Mouse (Mus musculus) embryo, embryonic 10 days (tissue): ENCODE results near the gene Nr2e3.
"Not testable (repeated sequence)": the region's sequence is repeated elsewhere in the genome, so short reads cannot be mapped to it uniquely, and the experiment has no call there.

Experiments
- DNase-seq: peaks from one replicate; pipeline ENCODE4 v3.0.0-alpha.2; 2015; ENCODE audit warnings: low spot score

Nr2e3 gene

DNA sequence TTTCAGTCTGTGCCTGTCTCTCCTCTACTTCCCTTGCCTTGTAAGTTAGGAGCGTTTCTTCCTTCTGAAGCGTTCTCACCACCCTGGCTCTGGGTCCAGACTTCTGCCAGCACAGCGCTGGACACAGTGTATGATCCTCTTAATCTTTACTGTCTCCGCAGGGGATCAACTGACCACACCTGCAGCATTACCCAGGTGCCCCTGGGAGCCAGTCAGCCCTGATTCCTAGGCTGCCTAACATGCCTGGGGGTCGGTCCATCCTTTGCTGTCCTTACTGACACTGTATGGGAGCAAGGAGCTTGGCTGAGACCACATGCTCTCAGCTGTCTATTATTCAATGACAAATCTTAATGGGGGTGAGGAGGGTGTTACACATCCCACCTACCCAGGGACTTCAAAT lies 10.5 kb downstream of the Nr2e3 start:
- no peak for DNase-seq

DNA sequence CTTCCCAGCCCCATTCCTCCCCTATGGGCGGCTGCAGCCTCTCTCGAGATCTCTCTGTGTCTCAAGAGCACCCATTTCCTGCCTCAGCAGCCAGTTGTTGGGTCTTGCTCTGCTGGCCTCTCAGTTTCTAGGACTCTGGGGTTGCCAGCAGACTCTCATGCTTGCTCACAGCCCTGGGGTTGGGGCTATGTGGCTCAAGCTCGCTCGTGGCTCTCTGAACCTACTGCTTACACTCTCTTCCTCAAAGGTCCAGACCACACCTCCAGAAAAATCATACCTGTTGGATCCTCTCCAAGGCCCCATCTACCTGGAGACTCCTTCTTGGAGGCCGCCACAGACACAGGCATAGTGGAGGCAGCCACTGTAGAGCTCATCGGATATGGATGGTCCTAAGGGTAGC lies 10.9 kb downstream of the Nr2e3 start:
- DNase-seq = no peak

DNA sequence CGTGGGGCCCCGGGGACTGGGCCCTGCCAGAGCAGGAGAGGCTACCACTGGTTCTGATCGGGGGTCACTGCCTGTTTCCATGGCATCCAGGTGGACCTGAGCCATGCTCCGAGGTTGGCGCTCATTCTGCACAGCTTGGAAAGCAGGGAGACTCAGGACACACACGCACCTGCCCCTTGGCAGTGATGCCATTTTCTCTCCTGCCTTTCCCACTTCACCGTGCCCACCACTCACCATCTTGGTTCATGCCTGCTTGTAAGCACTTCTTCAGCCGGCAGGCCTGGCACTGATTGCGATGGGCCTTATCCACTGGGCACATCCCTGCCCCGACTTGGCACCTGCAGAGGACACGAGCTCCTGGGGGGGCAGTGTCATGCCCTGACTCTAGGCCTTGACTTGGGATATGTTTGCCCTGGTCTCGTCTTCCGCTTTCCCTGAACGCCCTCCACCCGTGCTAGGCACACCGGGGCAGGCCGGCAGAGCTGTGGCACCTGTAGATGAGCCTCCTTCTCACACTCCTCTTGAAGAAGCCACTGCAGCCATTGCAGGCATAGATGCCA lies 11.7 kb downstream of the Nr2e3 start:
- DNase-seq = no peak

DNA sequence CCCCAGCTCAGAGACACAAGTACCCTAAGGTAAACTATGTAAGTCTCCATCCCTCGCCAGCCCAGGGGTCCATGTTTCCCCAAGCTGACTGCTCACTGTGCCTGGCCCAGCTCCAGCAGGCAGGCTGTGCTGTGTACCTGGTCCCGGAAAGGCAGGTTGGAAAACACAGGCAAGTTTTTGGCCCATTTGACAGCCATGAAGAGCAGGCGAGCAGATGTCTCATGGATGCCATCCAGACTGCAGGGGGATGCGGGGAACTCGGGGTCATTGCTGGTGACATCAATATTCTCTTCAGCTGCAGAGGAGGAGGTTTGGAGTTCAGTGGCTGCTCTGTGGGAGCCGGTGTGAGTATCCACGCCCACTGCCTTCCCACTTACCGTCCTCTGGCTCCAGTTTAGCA lies 12.2 kb downstream of the Nr2e3 start:
- no peak for DNase-seq

DNA sequence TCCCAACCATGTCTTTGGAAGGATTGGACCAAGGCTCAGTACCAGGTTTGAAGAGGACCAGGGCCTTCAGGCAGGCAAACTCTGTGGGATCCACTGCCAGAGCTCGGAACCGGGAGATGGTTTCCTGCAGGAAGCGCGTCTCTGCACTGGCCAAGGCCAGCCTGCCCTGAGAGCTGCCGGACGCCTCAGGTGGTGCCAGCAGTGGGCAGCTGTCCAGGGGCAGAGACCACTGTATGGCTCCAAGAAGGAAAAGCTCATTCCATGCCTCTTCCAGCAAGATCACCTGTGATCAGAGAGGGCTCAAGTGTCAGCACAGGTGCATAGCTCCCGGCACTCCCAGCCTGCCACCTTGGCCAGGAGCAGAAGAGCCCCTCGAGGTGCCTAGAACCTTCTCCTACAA lies 13.2 kb downstream of the Nr2e3 start:
- DNase-seq = no peak

DNA sequence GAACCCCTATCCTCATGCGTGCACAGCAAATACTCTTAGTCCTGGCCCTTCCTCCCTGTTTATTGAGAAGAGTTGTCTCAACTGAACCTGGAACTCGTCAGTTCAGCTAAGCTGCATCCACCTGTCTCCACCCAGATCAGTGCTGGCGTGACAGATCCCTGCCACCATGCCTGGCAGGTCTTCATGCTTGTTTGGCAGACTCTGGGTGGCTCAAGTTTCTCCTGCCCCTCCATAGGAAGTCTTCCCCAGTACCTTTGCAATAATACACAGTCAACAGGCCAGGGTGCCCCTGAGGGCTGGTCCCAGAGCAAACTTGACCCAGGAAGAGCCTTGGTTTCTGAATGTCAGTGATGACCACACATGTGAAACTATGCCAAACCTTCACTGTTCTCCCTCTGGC lies 15.2 kb downstream of the Nr2e3 start:
- no peak for DNase-seq

DNA sequence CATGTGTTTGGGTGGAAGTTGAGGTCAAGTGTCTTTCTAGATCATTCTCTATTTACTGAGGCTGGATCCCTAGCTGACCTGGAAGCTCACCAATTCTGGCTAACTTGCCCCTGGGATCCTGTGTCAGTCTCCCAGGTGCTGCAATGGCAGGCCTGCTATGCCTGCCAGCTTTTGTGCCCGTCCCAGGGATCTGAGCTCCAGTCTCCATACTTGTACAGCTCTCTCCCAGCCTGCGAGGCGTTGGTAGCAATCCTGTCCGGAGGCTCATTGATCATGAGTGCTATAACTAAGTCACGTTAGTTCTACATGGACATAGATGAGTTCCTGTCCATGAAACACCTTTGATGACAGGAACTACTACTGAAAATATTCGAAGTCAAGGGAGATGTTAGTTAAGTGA lies 16.6 kb downstream of the Nr2e3 start:
- no peak for DNase-seq

DNA sequence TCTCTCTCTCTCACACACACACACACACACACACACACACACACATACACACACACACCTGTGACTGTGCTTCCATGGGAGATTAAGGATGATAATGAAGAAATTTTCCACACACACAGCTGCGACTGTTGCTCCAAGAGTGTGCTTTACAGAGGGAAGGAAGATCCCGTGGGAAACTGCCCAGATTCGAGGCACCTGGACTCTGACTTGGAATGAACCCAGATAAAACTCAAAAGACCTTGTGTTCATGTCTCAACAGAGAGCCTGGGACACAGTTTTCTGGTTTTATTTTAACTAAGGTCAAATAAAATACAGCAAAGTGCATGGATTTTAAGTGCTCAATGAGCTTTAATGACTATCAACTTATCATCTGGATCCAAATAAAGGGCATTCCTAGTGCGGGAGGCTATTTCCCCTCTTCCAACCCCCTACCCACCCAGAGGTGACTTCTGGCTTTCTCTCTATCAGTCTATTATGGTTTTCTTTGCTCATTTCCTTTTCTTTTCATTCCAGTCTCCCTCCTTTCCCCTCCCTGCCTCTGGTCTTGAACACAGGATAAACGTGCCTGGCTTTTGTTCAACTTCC lies 17.9 kb downstream of the Nr2e3 start:
- DNase-seq = no peak

DNA sequence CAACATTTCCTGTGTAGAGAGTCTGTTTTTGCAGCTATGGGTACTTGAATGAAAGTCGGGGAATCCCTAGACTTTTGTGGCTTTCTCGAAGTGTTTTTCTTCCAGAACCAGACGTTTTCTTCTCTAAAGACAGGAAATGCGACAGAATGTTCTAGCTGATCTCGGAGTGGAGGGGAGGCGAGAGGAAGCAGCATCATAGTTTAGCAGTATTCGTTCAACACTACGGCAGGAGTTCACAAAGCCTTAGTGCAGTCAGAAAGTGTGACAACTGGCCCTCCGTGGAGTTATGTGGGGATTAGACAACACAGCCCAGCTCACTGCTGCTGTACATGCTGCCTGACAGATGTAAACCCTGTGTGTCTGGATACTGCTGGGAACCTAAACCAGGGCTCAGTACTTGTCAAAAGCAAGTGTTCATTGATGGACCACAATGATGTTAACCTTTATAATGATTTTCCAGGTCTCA lies 18.5 kb downstream of the Nr2e3 start:
- no peak for DNase-seq

DNA sequence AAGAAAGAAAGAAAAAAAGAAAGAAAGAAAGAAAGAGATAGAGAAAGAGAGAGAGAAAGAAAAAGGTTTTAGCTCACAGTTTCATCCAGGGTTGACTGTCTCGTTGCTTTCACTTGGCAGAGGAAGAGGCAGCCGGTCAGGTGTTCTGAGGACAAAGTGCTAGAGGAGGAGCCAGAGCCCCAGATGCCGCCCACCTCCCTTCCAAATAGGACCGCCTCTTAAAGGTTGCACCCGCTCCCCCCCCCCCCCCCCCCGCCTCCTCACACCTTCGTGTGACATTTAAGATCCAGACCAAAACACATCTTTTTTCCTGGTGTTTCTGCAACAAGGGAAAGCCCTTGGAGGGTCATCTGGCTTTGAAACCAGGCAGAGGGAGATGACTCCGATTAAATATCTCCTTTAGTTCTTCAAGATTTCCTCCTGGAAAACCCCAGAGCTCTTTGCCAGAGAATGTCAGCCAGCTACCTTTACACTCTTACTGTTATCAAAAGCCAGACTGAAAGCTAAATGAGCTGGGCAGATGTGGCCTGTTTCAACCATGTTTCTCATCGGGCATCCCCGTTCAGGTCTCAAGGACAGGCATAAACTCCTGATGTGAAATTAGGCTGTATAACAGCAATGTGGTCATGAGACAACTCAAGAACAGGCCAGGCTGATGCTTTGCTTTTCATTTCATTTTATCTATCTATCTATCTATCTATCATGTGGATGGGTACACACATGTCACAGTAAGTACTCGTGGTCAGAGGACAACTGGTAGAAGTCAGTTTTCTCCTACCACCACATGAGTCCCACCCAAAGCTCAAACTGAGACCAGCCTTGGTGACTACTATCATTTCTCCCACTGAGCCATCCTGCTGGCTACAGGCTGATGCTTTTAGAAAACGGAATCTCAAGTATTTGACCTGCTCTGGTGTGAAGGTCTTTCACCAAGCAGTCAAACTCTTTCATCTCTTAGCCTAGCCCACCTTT lies 19.3 kb downstream of the Nr2e3 start:
- no peak for DNase-seq

DNA sequence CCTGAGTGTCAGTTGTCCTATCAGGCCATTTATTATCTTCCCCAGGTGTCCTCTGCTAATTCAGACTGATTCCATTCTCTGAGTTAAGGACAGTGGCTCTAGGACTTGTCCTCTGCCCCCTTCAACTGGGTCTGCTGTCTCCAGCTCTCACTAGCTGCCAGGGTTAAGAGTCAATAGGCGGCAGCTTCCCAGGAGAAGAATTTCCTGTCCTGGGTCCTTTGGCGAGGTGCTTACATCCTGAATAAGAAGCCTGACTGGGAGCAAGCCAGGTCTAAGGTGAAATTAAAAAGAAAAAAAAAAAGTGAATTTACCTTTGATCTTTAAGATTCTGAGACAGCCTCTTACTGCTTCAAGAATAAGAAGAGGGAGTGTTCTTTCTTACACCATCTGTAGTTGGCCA lies 20.8 kb downstream of the Nr2e3 start:
- DNase-seq = no peak

DNA sequence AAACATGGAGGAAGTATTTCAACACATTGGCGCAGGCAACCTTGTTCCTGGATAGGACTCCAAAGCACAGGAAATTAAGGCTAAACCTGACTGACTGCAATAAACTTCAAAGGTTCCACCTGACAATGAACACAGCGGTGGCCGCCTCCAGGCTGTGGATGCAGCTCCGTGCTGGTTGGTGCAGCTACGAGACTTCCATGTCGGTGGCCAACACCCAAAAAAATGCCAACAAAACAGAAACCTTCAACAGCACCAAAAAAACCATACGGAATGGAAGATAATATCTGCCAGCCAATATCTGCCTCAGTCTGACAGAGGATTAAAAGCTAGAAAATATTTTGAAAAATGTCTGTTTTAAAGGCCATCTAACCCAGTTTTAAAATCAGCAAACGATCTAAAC lies 21.9 kb downstream of the Nr2e3 start:
- DNase-seq = no peak

DNA sequence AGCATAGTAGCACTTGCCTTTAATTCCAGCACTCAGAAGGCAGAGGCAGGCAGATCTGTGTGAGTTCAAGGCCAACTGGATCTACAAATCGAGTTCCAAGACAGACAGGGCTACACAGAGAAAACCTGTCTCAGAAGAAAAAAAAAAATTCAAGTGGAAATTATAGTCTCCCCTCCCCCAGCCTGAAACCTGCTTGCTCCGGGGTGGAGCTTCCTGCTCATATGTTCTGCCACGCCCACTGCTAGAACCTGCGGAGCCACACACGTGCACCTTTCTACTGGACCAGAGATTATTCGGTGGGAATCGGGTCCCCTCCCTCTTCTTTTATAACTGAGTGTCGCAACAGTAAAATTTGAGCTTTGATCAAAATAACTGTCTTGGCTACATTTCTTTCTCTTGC lies 24.6 kb downstream of the Nr2e3 start:
- DNase-seq = not testable (repeated sequence)

DNA sequence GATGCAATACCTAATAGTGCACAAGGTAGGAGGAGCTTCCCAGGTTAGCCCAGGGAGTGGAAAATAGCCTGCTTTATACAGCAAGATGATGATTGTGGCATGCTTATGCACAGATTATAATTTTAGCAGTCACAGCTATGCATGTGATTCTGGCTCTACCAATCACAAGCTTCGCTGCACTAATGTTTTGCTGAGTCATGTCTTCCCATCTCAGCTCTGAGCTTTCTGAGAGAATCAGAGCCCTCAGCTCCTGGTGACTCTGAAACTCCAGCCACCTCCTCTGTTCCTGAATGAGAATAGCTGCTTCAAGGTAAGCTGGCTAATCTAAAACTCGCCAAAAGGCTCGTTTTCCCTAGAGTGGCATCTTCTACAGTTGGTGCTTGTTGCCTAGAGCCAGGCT lies 30.2 kb downstream of the Nr2e3 start:
- no peak for DNase-seq

DNA sequence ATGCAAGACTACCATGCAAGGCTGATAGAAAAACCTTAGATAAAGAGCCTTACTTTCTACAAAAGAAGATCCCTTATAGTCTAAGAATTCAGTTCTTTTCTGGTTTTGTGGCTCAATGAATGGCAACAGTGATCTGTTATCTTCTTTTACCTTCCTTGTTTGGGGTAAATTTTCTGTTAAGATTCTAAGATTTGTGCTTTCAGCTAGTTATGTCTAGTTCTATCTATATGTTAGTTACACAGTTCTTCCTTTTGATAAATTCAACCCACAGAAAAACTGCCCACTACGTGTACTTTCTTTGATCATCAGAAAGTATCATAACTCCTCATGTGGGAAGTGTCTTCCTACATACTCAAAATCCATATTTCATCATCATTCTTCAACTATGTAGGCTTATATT lies 45.7 kb downstream of the Nr2e3 start:
- no peak for DNase-seq

DNA sequence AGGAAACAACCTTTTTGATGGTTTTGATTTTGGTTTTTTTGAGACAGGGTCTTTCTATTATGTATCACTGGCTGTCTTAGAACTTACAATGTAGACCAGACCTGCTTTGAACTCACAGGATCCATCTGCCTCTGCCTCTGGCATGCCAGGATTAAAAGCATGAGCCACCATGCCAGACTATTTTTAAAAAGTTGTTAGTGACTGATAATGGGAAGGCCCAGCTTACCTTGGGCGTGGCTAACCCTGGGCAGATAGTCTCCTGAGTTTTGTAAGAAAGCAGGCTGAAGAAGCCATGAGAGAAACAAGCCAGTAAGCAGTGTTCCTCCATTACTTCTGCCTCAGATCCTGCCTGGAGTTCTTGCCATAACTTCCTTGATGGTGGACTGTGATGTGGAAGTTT lies 57.1 kb downstream of the Nr2e3 start:
- DNase-seq = no peak
